Comparison of ENCODE assay signal across 9 mouse cellular contexts in the genomic region with DNA sequence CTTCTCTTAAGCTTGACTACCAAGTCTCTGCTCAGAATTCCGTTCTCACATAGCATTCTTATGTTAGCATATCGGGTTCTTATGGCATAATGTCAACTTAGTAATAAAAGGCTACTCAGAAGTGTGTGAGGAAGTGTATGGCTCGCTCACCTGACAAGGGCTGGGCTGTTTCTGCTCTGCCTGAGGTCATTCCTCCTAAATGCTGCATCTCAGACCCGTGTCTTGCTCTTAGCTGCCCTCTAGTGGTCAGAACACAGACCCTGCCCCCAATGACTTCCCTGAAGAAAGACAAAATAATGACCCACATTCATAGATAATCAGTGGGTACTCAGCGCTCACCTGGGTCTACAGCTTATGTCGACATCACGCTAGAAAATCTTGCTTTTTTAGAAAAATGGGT. TPM values are rescaled to one million over a fixed set of nuclear protein-coding genes. Genes with fewer than 3 reads are reported as not detected.
DNase-seq lines count a peak whose midpoint lies in the region; ATAC-seq and TF ChIP-seq lines count a peak whose summit lies in the region.
"Had no signal": no experiment of that assay in that cellular context is flagged by ENCODE, and none has a peak within 500 bp of the region (broad histone marks: within the 10 kb centered on the region; RNA-seq: fewer than 3 reads in every experiment).

No protein-coding gene starts in this region.

- no peak overlapping the region for H3K9ac ChIP-seq in heart, embryonic 12.5 days
- H3K9ac ChIP-seq in ES-E14 (ENCODE audit: insufficient read depth, low read depth, low read length, poor library complexity, severe bottlenecking) = no peak overlapping the region
- no peak overlapping the region for H3K9ac ChIP-seq in forebrain, postnatal 0 days
- H3K9ac ChIP-seq in lung, postnatal 0 days (replicated peaks; ENCODE audit: low read depth) = no peak overlapping the region
- H3K9ac ChIP-seq: limb, embryonic 13.5 days had no signal

- H3K36me3 ChIP-seq in heart, embryonic 12.5 days = no peaks in the 10 kb centered on the region
- H3K36me3 ChIP-seq in ES-E14 (ENCODE audit: control insufficient read depth, insufficient read depth, low read length, poor library complexity, severe bottlenecking) = no peaks in the 10 kb centered on the region
- H3K36me3 ChIP-seq in forebrain, postnatal 0 days (ENCODE audit: insufficient read depth) = no peaks in the 10 kb centered on the region
- H3K36me3 ChIP-seq in lung, postnatal 0 days (ENCODE audit: insufficient read depth, low read length) = no peaks in the 10 kb centered on the region
- H3K36me3 ChIP-seq: limb, embryonic 13.5 days had no signal

- 19% methylated on average over 7 of the region's 7 CpGs for WGBS in heart, embryonic 12.5 days
- 31% methylated on average over 7 of the region's 7 CpGs for WGBS in forebrain, postnatal 0 days
- WGBS in lung, postnatal 0 days = 15% methylated on average over 7 of the region's 7 CpGs

- H3K4me3 ChIP-seq in heart, embryonic 12.5 days = no peak overlapping the region
- no peak overlapping the region for H3K4me3 ChIP-seq in ES-E14 (ENCODE audit: insufficient read depth in 1 of 2, low read depth in 1 of 2, low read length in 2 of 2, poor library complexity in 1 of 2, severe bottlenecking in 1 of 2)
- no peak overlapping the region for H3K4me3 ChIP-seq in forebrain, postnatal 0 days (ENCODE audit: low read depth, low read length)
- H3K4me3 ChIP-seq in lung, postnatal 0 days (ENCODE audit: low read depth, low read length) = no peak overlapping the region
- H3K4me3 ChIP-seq: limb, embryonic 13.5 days had no signal

- ATAC-seq in heart, embryonic 12.5 days (ENCODE audit: insufficient number of reproducible peaks, low FRiP score) = no peak
- peak; percentile 75; the same call in 1 of the 2 replicates for ATAC-seq in cerebellum, adult (ENCODE audit: insufficient number of reproducible peaks, low FRiP score, low TSS enrichment)
- ATAC-seq in forebrain, postnatal 0 days = no peak
- peak; percentile 64 for ATAC-seq in lung, postnatal 0 days

- H3K4me1 ChIP-seq in heart, embryonic 12.5 days (replicated peaks) = peaks cover 4% of the 10 kb centered on the region
- H3K4me1 ChIP-seq in ES-E14 (ENCODE audit: control insufficient read depth in 2 of 2, insufficient read depth in 2 of 2, low read length in 2 of 2, poor library complexity in 1 of 2) = no peaks in the 10 kb centered on the region
- no peaks in the 10 kb centered on the region for H3K4me1 ChIP-seq in forebrain, postnatal 0 days (ENCODE audit: insufficient read depth)
- no peaks in the 10 kb centered on the region for H3K4me1 ChIP-seq in lung, postnatal 0 days (ENCODE audit: insufficient read depth, low read depth, low read length)

- DNase-seq in heart, adult 18-20 months = peak; percentile 54 to 81
- DNase-seq in ES-E14 (ENCODE audit: low read depth, low spot score) = peak; percentile 65
- peak; percentile 76 for DNase-seq in forebrain, postnatal 0 days
- DNase-seq in kidney, postnatal 25 days = peak; percentile 56 to 78
- peak; percentile 84 for DNase-seq in lung, postnatal 0 days (ENCODE audit: low spot score)
- DNase-seq in skeletal muscle tissue, adult 2 months (ENCODE audit: low read depth, low spot score) = peak; percentile 42

- no peak for TF ChIP-seq EP300 in lung, postnatal 0 days (IDR thresholded peaks at IDR 0.05)

- H3K27ac ChIP-seq in heart, embryonic 12.5 days (ENCODE audit: poor library complexity, severe bottlenecking) = no peak overlapping the region
- H3K27ac ChIP-seq in ES-E14 (ENCODE audit: insufficient read depth, low read depth, low read length, poor library complexity, severe bottlenecking) = no peak overlapping the region
- H3K27ac ChIP-seq in forebrain, postnatal 0 days (ENCODE audit: low read depth, low read length) = no peak overlapping the region
- H3K27ac ChIP-seq in lung, postnatal 0 days (ENCODE audit: low read length) = no peak overlapping the region
- H3K27ac ChIP-seq: limb, embryonic 13.5 days had no signal

- H3K9me3 ChIP-seq in heart, embryonic 12.5 days (replicated peaks) = no peaks in the 10 kb centered on the region
- no peaks in the 10 kb centered on the region for H3K9me3 ChIP-seq in ES-E14 (ENCODE audit: control insufficient read depth, insufficient read depth, low read depth, low read length)
- no peaks in the 10 kb centered on the region for H3K9me3 ChIP-seq in forebrain, postnatal 0 days (ENCODE audit: low read length)
- no peaks in the 10 kb centered on the region for H3K9me3 ChIP-seq in lung, postnatal 0 days (ENCODE audit: low read length)
- H3K9me3 ChIP-seq: limb, embryonic 13.5 days had no signal

- no peaks in the 10 kb centered on the region for H3K27me3 ChIP-seq in heart, embryonic 12.5 days (replicated peaks)
- no peaks in the 10 kb centered on the region for H3K27me3 ChIP-seq in forebrain, postnatal 0 days (ENCODE audit: insufficient read depth, low read length)
- no peaks in the 10 kb centered on the region for H3K27me3 ChIP-seq in lung, postnatal 0 days (replicated peaks; ENCODE audit: insufficient read depth, low read length)
- H3K27me3 ChIP-seq: limb, embryonic 13.5 days had no signal

- peak; percentile 86 for TF ChIP-seq CTCF in forebrain, postnatal 0 days (IDR thresholded peaks at IDR 0.05; ENCODE audit: low read depth)
- TF ChIP-seq CTCF in lung, postnatal 0 days (IDR thresholded peaks at IDR 0.05) = peak; percentile 96

- H3K4me2 ChIP-seq in heart, embryonic 12.5 days = no peak overlapping the region
- H3K4me2 ChIP-seq in forebrain, postnatal 0 days (ENCODE audit: low read depth) = no peak overlapping the region
- H3K4me2 ChIP-seq in lung, postnatal 0 days (replicated peaks; ENCODE audit: low read depth, low read length) = no peak overlapping the region
- H3K4me2 ChIP-seq: limb, embryonic 13.5 days had no signal

- in situ Hi-C loops in ES-E14 (cut with MboI; ENCODE audit: low sequenced_read_pairs in 2 of 2, unreplicated experiment in 2 of 2) = loop anchor here (5.0 to 25.0 kb wide), 3 partner anchors 128 to 563 kb away; a partner anchor contains a TSS

TF ChIP-seq in ES-E14, 5 proteins besides CTCF, POLR2A, EP300 and RAD21:
- TF ChIP-seq MAFK (IDR thresholded peaks at IDR 0.05; ENCODE audit: insufficient read depth, low read depth, low read length) (no peak), CHD2 (IDR thresholded peaks at IDR 0.05; ENCODE audit: low read depth, low read length) (no peak), ZNF384 (IDR thresholded peaks at IDR 0.05; ENCODE audit: low read depth, low read length) (no peak), ZC3H11A (IDR thresholded peaks at IDR 0.05; ENCODE audit: borderline replicate concordance, low read depth, low read length) (peak; percentile 77; the same call in 1 of the 2 replicates), HCFC1 (IDR thresholded peaks at IDR 0.05; ENCODE audit: borderline replicate concordance, insufficient read depth, low read length) (no peak)
TF ChIP-seq in ES-E14: peak in this region for 1.

RNA-seq across cellular contexts. Expression of a gene that starts 58.9 kb away (rescaled TPM):
- total RNA-seq in heart, adult 18-20 months (2021) = 1 to 10 TPM; 2.3 to 3.5 TPM
- polyA plus RNA-seq in heart, embryonic 12.5 days (2016; fragmentation: Nextera tagmentation; extraction: Ambion mirVana) = 1.4 and 1.5 TPM in 2 replicates
- 0.26 and 0.76 TPM in 2 replicates for total RNA-seq in ES-E14 (2012; rRNA removed)
- total RNA-seq in forebrain, postnatal 0 days (2014; rRNA removed) = 19.5 and 22.7 TPM in 2 replicates
- polyA plus RNA-seq in forebrain, postnatal 0 days (2015; fragmentation: Nextera tagmentation; extraction: Ambion mirVana) = 14.8 and 21.0 TPM in 2 replicates
- polyA plus RNA-seq in lung, postnatal 0 days (2015; fragmentation: Nextera tagmentation; extraction: Ambion mirVana) = 19.0 and 30.7 TPM in 2 replicates

Comparison
In these comparisons a context has a peak if more than half of its experiments do, and no peak if none do; other contexts are left out.
1. ATAC-seq: peak in cerebellum, adult (single experiment) and lung, postnatal 0 days (single experiment); none in heart, embryonic 12.5 days (single experiment) and forebrain, postnatal 0 days (single experiment).
2. Peak in every context shown above with its lines, with median percentiles within 50 percentile points of each other: DNase-seq.